Mouse (Mus musculus) large intestine, adult 2 months (tissue): ENCODE results near the gene 1700030J22Rik. TPM values are rescaled to one million over a fixed set of nuclear protein-coding genes. Genes with fewer than 3 reads are reported as not detected.

ENCODE experiments used
- DNase-seq: peaks from one replicate; pipeline ENCODE4 v3.0.0-alpha.2; 2012; ENCODE audit warnings: low read depth, low spot score
- WGBS: fragments of 180-500 bp; shearing (Covaris S2); methylation state at CpG from one replicate; pipeline ENCODE4 v1.1.7; 2018; 5-methylcytosine and 5-hydroxymethylcytosine counted together
- polyA plus RNA-seq: library from polyadenylated mRNA; depleted of rRNA; stranded (reverse); fragments of >200 nt; gene quantifications from 2 replicates; pipeline ENCODE4 v1.2.3, GENCODE M21; 2012

Gene 1700030J22Rik
- polyA plus RNA-seq, 1 experiment, result 0.38 TPM

DNA sequence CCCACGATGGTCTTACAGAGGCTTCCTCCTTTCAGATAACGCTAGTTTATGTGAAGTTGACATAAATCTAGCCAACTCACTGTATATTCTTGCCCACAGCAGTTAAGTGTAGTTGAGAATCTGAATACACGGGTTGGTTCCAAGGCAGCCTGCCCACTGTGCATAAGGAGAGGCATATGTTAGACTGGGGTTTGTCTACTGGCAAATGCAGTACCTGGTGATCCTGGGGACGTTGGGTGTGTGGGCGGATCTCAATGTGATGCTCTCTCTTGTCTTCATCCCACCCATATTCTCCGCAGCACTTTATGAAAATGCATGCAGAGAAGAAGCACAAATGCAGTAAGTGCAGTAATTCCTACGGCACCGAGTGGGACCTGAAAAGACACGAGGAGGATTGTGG is 24.3 kb downstream of the 1700030J22Rik start:
- DNase-seq, result no peak
- 90% methylated on average over 9 of the region's 9 CpGs for WGBS

DNA sequence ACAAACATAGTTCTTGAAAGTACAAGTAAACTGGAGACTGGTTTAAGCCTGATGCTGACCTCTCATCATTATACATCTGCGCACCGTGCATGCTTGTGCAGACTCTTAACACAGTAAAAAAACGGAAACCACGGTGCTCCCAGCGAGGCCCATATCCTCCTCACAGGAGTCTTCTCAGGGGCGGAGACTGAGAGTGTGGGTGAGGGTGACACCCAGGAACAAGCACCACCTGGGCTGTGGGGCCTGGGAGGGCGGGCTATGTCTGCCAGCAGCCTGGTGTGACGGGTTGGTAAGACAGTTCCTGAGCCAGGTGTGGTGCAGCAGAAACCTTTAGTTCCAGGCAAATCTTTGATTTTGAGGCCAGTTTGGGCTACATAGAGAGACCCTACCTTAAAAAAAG is 26.3 kb downstream of the 1700030J22Rik start:
- WGBS, result 51% methylated on average over 8 of the region's 8 CpGs
- no peak for DNase-seq

DNA sequence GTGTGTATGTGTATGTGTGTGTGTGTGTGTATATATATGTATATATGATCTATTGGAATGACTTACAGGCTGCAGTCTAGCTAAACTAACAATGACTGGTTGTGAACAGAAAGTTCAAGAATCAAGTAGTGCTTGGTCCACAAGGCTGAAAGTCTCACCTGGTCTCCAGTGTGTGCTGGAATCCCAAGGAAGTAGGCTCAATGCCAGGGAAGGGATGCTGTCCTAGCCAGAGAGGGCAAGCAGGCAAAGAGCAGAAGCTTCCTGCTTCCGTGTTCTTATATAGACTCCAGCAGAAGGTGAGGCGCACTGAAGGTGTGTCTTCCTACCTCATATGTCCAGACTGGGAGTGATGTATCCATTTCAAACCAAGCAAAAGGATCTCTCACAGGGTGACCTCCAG is 27.0 kb downstream of the 1700030J22Rik start:
- peak; percentile 69 for DNase-seq
- 18% methylated on average over 2 of the region's 2 CpGs for WGBS

DNA sequence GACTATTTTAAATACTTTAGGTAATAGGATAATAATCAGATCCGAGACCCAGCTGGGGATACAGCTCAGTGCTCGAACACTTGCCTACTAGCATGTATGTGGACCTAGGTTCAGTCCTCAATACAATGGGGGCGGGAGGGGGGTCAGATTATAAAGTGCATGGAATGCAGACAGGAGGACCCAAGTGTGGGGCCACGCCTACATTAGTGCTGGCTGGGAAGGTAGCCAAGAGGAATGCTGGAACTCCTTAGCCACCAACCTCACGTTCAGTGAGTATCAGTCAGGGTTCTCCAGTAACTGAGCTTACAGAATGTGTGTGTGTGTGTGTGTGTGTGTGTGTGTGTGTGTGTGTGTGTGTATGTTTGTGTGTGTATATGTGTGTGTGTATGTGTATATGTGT is 27.4 kb downstream of the 1700030J22Rik start:
- WGBS, result 32% methylated on average over 5 of the region's 5 CpGs
- DNase-seq, result no peak

DNA sequence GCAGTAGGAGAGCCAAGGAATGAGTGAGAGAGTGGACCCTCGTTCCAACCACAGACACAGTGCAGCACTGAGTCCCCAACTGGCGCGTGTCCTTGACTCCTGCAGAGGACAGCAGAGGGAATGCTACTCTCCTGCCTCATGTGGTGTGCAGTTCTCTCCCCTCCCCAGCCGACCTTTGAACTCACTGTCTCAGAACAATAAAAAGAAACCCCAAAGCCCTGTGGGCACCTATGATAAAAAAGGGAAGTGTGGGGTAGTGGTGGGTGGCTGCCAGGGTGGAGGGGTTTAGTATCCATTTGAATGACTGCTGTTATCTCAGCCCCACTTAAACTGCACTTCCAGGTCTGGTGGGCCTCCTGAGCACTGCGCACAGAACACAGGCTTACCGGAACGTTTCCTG is 31.2 kb downstream of the 1700030J22Rik start:
- DNase-seq, result no peak
- WGBS, result 67% methylated on average over 7 of the region's 7 CpGs

DNA sequence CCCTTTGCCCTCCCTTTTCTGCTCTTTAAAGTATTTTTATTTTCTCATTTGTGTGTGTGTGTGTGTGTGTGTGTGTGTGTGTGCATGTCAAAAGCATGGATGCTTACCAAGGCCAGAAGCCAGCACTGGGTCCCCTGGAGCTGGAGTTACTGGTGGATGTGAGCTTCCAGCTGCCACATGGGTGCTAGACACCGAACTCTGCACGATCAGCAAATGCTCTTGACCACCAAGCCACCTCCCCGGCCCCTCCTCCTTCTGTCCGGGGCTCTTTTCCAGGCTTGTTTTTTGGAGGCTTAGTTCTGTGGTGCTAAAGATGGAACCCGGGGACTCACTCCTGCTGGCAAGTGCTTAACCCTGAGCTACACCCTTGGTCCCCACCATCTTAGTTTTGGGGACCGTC is 31.9 kb downstream of the 1700030J22Rik start:
- WGBS, result 90% methylated on average over 6 of the region's 6 CpGs
- DNase-seq, result no peak

DNA sequence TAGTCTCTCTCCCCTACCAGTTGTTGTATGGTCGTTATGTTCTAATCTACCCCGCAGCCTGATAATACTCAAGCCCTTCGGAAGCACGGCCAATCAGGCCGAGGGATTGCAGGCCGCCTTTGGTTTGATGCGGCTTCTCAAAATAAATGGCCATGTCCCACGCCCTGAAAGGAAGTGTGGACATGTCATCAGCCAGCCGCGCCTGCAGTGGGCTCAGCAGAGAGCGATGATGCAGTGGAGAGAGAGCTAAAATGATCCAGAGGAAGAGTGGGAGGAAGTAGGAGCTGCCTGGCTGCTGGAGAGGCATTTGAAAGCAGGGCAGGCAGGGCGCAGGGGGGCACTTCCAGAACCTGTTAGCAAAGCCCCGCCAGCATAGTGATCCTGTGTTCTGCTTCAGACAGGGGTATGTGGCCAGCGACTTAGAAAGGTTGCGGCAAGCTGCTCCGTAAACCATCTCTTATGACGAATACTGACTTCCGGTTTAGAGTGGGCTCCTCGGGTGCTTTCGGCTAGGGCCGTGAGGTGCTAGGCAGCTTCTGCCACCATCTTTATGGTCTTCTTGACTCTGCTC is 32.4 kb downstream of the 1700030J22Rik start:
- no peak for DNase-seq
- 80% methylated on average over 21 of the region's 21 CpGs for WGBS

DNA sequence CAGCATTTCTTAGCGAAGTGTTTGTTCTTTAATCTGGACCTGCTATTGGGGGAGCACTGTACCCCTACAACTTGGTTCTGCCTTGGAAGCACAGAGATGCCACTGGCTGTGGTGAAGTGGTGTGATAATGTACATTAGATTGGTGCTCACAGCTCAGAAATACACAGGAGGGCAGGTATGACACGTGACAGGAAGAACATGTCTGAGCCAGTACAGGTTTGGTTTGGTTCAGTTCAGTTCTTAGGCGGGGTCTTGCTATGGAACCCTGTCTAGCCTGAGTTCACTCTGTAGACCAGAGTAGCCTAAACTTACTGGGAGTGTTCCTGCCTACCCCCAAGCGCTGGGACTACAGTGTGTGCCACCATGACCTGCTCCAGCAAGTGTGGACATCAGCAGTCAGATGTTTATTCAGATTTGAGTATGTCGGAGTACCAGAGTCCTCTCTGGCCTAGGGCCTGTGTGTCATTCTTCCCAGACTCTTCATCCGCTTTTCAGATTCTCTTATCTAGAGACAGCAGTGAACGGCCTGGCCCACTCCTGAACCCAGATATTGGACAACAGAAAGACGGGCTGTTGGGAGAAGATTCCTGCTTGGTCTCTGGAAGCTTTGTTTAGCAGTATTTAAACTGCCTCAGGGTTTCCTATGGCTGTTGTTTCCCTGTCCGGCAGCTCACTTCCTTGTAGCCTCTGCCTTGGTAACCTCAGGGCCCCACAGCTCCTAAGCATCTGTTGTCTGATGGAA is 33.4 kb downstream of the 1700030J22Rik start:
- WGBS, result 86% methylated on average over 9 of the region's 9 CpGs
- DNase-seq, result no peak

DNA sequence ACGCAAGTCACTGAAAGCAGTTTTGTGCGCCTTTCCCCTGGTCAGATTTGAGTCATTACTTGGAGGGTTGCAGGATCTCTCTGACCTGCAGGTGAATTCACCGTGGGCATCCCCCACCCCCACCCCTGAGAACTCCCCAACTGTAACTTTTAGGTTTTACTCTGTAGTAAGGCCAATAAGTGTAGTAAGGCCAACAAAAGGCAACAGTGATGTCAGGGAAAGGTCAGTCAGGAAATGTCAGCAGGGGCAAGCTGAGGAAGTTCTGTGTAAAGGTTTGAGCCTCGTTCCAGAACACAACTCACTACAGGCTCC is 34.4 kb downstream of the 1700030J22Rik start:
- WGBS, result 7% methylated on average over 4 of the region's 4 CpGs
- no peak for DNase-seq

DNA sequence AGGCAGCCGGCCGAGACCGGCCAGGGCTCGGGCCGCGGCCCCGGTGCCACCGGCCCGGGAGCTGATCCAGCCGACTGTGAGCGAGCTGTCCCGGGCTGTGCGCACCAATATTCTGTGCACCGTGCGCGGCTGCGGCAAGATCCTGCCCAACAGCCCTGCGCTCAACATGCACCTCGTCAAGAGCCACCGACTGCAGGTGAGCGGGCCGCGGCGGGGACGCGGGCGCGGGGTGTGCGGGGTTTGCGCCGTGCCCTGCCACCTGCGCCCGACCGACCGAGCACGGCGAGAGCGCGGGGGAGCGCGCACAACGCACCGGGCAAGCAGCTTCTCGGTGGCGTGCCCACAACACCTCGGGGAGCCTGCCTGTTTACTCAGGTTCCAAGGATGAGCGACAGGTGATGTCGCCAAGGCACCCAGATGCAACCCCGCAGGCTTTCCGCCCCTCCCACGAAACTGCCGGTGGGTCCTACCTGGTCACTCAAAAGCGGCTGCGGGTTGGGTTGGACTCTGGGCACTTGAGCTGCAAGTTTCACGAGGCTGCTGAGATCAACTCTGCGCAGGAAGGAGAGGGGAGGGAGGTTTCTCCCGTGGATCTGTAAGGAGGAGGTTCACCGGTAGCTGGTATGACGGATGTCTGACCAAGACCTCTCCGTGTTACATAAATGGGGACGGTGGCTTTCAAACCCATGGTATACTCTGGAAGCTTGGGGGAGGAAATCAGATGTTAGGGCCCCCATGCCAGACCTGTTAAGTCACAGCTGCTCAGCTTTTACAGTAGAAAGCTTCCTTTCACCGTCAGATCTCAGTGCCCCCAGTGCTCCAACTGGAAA is 35.0 kb downstream of the 1700030J22Rik start:
- WGBS, result 1% methylated on average over 62 of the region's 62 CpGs
- no peak for DNase-seq

DNA sequence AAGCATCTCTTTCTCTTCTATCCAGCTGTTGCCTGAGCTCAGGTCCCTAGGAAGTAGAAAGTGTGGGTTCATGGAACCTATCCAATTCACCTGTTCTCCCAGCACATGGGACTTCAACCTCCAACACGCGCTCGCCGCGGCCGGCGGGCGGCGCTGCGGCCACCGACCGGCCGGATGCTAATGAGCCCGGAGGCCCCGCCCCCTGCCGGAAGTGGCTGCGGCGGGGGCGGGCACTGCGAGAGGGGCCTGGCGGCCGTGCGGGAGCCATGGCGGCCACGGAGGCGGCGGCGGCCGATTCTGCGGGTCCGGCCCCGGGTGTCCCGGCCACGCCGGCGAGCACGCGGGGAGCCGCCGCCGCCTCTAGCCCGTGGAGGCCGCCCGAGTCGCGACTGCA is 35.6 kb downstream of the 1700030J22Rik start, which contains the start of gene Atmin:
Atmin (plus strand) TSS at position 233 of the 394 bp plus-strand sequence.
- under 1% methylated on average over 43 of the region's 46 CpGs for WGBS
- peak; percentile 57 for DNase-seq

DNA sequence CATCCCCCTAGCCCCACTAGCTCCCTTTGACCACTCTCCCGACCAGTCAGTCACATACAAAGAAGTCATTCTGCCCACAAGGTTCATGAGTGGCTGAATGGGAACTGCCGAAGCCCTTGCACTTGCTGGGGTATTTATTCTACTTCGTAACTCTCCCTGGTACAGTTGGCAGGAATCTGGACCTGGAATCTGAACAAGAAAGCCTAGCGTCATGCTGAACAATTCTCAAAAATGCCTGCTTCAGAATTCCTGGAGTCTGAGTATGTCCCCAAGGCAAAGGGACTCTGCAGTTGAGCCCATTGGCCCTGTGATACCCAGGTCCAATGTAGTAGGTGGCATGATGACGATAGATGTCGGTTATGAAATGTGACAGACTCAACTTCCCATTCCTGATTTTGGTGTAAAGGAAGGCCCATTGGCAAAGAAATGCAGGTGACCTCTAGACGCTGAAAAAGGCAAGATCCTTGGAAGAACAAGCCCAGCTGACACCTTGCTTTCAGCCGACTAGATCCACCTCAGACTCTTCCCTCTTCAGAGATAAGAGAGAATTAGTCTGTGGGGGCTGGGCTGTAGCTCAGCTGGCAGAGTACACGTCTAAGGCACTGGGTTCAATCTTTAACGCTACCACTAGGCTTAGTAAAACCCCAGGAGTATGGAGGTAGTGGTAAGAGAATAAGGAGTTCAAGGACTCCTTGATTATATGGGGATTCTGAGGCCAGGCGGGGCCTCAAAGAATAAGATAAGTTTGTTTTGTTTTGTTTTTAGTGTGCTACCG is 36.3 kb downstream of the 1700030J22Rik start:
- DNase-seq, result no peak
- 67% methylated on average over 12 of the region's 12 CpGs for WGBS

DNA sequence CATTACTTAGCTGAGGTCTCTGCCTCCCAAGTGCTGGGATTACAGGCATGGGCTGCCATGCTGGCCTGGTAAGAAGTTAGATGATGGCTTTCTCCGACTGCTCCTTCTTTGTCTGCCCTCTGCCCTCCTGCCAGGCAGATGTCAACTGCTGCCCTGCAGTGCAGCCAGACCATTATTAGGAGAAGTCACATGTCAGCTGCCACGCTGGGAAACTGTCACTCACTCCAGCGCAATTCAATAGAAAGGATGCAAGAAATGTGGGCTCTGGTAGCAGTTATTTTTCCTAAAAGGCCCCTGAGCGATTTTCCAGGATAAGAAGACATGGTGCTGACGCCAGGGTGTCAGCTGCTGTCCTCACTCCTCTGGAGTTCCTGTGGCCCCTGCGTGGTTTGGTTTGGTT is 43.3 kb downstream of the 1700030J22Rik start:
- WGBS, result 91% methylated on average over 6 of the region's 6 CpGs
- no peak for DNase-seq

DNA sequence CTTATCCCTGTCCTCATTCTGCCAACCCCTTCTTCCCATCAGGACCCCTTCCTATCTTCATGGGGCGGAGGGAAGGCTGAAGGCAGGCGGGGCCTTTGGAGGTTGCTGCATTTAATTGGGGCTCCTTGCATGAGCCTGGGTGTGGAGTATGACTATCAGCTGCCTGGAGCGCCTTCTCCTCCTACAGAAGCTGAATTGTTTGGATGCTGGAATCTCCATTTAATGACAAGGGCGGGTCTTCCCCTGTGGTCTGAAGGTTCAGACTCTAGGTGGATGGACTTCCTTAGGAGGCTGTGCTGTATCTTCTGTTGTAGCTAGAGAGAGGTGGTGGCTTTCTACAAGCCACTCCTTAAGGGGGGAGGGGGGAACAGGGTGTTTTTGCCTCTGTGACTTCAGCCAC is 43.8 kb downstream of the 1700030J22Rik start:
- no peak for DNase-seq
- WGBS, result 89% methylated on average over 4 of the region's 4 CpGs

DNA sequence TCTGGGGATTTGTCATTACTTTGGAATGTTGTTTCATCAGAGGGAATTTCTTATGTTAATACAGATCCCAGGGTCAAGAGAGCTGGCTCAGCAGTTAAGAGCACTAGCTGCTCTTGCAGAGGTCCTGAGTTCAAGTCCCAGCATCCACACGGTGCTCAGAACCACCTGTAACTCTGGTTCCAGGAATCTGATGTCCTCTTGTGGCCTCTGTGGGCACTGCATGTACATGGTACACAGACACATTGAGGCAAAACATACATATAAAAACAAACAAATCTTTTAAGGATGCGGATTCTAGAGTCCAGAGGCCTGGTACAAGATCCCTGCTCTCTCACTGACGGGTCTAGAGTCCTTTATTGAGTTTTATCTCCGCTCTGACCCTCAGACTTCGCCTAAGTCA is 50.2 kb downstream of the 1700030J22Rik start:
- no peak for DNase-seq
- 86% methylated on average over 5 of the region's 5 CpGs for WGBS

DNA sequence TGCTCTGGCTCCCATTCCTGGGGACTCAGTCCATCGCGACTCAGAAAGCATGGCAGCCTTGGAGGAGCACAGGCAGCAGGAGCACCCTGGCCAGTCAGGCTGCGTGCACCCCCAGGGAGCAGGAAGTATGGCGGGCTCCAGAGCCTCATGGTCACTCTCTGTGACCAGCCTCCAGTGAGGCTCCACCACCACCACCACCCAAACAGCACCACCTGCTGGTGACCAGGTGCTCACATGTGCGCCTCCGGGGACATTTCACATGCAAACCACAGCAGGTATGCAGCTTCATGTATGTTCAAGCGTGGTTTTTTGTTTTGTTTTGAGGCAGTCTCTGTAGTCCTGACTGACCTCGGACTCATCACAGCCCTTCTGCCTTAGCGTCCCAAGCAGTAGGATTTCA is 50.9 kb downstream of the 1700030J22Rik start:
- WGBS, result 83% methylated on average over 9 of the region's 9 CpGs
- no peak for DNase-seq

DNA sequence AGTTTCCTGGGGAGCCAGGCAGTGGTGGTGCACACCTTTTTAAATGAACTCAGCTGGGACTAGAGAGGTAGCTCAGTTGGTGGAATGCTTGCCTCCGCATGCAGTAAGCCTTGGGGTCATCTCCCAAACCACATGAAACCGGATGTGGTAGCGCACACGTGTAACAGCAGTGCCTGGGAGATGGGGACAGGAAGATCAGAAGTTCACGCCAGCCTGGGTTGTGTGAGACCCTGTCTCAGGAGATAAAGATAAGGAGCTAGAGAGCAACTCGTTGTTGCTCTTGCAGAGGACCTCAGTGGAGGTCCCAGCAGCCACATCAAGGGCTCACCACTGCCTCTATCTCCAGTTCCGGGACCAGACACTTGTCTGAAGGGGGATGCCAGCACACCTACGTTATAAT is 55.2 kb downstream of the 1700030J22Rik start:
- no peak for DNase-seq
- 90% methylated on average over 8 of the region's 8 CpGs for WGBS

DNA sequence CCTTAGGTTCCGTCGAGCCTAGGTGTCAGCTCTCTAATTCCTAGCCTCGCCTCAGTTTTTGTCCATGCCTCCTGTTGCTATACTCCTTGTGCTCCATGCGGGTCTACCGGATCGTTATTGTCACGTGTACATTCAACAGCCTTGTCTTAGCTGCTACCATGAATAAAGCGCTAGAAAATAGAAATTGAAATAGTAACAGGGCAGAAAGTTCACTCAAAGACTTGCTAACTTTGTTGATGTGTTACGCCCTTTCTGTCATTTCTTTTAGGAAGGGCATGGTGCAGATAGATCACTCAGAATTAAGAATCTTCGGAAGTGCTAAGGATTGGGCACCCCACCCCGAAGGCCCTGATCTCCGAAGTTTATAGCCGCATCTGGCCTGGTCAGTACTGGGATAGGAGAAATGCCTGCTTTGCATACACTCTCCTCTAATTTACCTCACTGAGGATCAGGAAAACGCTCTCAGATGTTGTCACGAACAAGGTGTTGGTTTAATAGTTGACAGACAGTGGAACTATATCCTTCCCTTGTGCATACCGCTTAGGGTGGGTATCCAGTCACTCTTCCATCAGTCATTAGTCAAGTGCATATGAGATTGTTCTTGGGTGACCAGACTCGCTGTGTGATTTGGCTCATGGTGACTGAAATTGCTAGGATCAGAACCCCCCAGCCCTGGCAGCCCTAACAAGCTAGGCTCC is 56.5 kb downstream of the 1700030J22Rik start:
- WGBS, result 18% methylated on average over 17 of the region's 17 CpGs

DNA sequence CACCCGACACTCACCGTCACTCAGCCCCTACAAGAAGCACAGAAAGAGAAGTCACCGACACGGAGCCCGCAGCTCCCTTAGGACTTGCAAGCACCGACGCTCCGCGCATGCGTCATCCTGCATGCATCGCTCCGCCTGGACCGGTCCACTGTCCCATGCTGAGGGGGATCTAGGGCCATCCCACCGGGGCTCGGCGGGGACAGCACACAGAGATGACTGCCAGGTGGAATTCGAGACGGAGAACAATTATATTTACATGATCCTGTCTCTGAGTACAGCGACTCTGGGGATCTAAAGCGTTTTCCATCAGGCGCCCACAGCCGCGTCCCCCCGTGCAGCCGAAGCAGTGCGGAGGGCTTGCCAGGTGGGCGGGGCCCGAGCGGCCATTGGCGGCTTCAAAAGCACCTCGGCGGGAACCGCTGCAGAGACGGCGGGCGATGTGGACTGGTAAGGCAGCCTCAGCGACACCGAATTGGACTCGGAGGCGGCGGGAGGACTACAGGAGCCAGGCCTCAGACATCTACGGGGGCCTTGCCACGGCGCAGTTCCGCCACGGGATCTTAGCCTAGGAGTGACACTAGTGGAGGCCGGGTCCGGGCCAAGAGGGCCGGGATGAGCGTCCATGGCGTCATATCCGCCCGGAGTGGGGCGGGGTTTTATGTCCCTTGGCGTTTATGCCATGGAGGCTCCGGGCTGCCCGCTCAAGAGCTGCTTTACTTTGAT is 57.3 kb downstream of the 1700030J22Rik start, which contains the start of the genes Cmc2 and Cenpn:
Cmc2 (minus strand) TSS at position 119 of the 723 bp plus-strand sequence.
Cenpn (plus strand) TSS at position 394 of the 723 bp plus-strand sequence.
- under 1% methylated on average over 57 of the region's 57 CpGs for WGBS
- peak; percentile 88 for DNase-seq

More for the DNA sequence above, 56.5 kb downstream of the 1700030J22Rik start:
- no peak for DNase-seq
